In the genomic region with DNA sequence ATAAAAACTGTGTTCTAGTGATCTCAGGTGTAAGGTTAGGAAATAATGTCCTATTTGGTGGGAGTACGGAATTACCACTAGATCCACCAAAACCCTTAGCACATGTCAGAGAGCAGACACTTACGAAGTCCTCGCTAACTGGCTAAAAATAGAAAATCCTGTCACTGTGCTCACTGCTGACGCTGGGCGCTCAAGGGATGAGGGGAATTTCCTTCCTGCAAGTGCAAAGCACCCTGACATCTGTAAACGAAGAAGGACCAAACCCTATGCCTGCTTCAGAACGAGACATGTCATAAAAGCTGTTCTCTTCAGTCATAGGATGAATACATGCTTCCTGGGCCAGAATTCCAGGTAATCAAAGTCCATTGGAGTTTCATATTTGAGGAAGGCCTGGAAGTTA, we compare ENCODE assay signal across 11 mouse cellular contexts. TPM values are rescaled to one million over a fixed set of nuclear protein-coding genes. Genes with fewer than 3 reads are reported as not detected.
DNase-seq lines count a peak whose midpoint lies in the region; ATAC-seq and TF ChIP-seq lines count a peak whose summit lies in the region.
"Had no signal": no experiment of that assay in that cellular context is flagged by ENCODE, and none has a peak within 500 bp of the region (broad histone marks: within the 10 kb centered on the region; RNA-seq: fewer than 3 reads in every experiment).

No protein-coding gene starts in this region.

- H3K36me3 ChIP-seq in hindbrain, embryonic 15.5 days: no peaks in the 10 kb centered on the region
- no peaks in the 10 kb centered on the region for H3K36me3 ChIP-seq in hindbrain, embryonic 13.5 days
- H3K36me3 ChIP-seq in stomach, embryonic 15.5 days: no peaks in the 10 kb centered on the region
- H3K36me3 ChIP-seq in stomach, postnatal 0 days (ENCODE audit: control insufficient read depth, insufficient read depth, low read length): no peaks in the 10 kb centered on the region
- H3K36me3 ChIP-seq in kidney, embryonic 16.5 days (ENCODE audit: insufficient read depth, low read length): no peaks in the 10 kb centered on the region
- H3K36me3 ChIP-seq: hindbrain, embryonic 12.5 days; midbrain, embryonic 15.5 days had no signal

- no peak overlapping the region for H3K4me3 ChIP-seq in hindbrain, embryonic 15.5 days
- no peak overlapping the region for H3K4me3 ChIP-seq in hindbrain, embryonic 13.5 days
- H3K4me3 ChIP-seq in stomach, embryonic 15.5 days (replicated peaks): no peak overlapping the region
- no peak overlapping the region for H3K4me3 ChIP-seq in stomach, postnatal 0 days (ENCODE audit: low read depth, low read length)
- H3K4me3 ChIP-seq in kidney, embryonic 16.5 days (ENCODE audit: low read length): no peak overlapping the region
- H3K4me3 ChIP-seq: hindbrain, embryonic 12.5 days; midbrain, embryonic 15.5 days had no signal

- H3K9me3 ChIP-seq in hindbrain, embryonic 15.5 days: no peaks in the 10 kb centered on the region
- no peaks in the 10 kb centered on the region for H3K9me3 ChIP-seq in hindbrain, embryonic 13.5 days
- H3K9me3 ChIP-seq in stomach, embryonic 15.5 days: no peaks in the 10 kb centered on the region
- no peaks in the 10 kb centered on the region for H3K9me3 ChIP-seq in stomach, postnatal 0 days (ENCODE audit: control insufficient read depth, low read length)
- no peaks in the 10 kb centered on the region for H3K9me3 ChIP-seq in kidney, embryonic 16.5 days (ENCODE audit: low read length)
- H3K9me3 ChIP-seq: hindbrain, embryonic 12.5 days; midbrain, embryonic 15.5 days had no signal

- 68% methylated on average over 7 of the region's 7 CpGs for WGBS in hindbrain, embryonic 15.5 days
- 81% methylated on average over 7 of the region's 7 CpGs for WGBS in hindbrain, embryonic 13.5 days
- WGBS in stomach, embryonic 15.5 days: 51% methylated on average over 7 of the region's 7 CpGs
- 45% methylated on average over 7 of the region's 7 CpGs for WGBS in stomach, postnatal 0 days
- WGBS in kidney, embryonic 16.5 days: 34% methylated on average over 7 of the region's 7 CpGs

- H3K27ac ChIP-seq in hindbrain, embryonic 15.5 days (replicated peaks): peak overlapping the region; percentile 10; the same call in 1 of the 2 replicates
- H3K27ac ChIP-seq in hindbrain, embryonic 13.5 days: no peak overlapping the region
- H3K27ac ChIP-seq in stomach, embryonic 15.5 days: peak overlapping the region; percentile 61; the same call in 1 of the 2 replicates
- no peak overlapping the region; the same call in 1 of the 2 replicates for H3K27ac ChIP-seq in stomach, postnatal 0 days (replicated peaks)
- peak overlapping the region; percentile 67 for H3K27ac ChIP-seq in kidney, embryonic 16.5 days (ENCODE audit: low read length)
- H3K27ac ChIP-seq: hindbrain, embryonic 12.5 days; midbrain, embryonic 15.5 days had no signal

- no peak for ATAC-seq in hindbrain, embryonic 15.5 days (ENCODE audit: low FRiP score, low read depth)
- ATAC-seq in hindbrain, embryonic 13.5 days (ENCODE audit: low FRiP score): no peak
- ATAC-seq in stomach, embryonic 15.5 days (ENCODE audit: insufficient read depth, low FRiP score, low read depth): no peak
- no peak for ATAC-seq in stomach, postnatal 0 days (ENCODE audit: low FRiP score, low TSS enrichment)
- ATAC-seq in kidney, embryonic 16.5 days (ENCODE audit: low FRiP score, low TSS enrichment): no peak; the same call in 1 of the 2 replicates
- ATAC-seq: midbrain, embryonic 15.5 days had no signal

- TF ChIP-seq EP300 in stomach, postnatal 0 days (optimal IDR thresholded peaks at IDR 0.05): no peak

- no peak for DNase-seq in stomach, postnatal 0 days (ENCODE audit: low spot score)
- DNase-seq in thymus, postnatal 4 days: no peak
- no peak for DNase-seq in frontal cortex, postnatal 25 days (ENCODE audit: low spot score in 2 of 2)
- no peak for DNase-seq in frontal cortex, postnatal 14 days (ENCODE audit: low spot score in 2 of 2)
- DNase-seq: cerebellum, adult 8-10 months had no signal

- H3K9ac ChIP-seq in hindbrain, embryonic 15.5 days: no peak overlapping the region
- no peak overlapping the region for H3K9ac ChIP-seq in hindbrain, embryonic 13.5 days
- H3K9ac ChIP-seq in stomach, embryonic 15.5 days: no peak overlapping the region
- no peak overlapping the region for H3K9ac ChIP-seq in stomach, postnatal 0 days (ENCODE audit: low read length)
- H3K9ac ChIP-seq in kidney, embryonic 16.5 days (replicated peaks; ENCODE audit: low read length): no peak overlapping the region
- H3K9ac ChIP-seq: hindbrain, embryonic 12.5 days; midbrain, embryonic 15.5 days had no signal

- no peak overlapping the region for H3K4me2 ChIP-seq in hindbrain, embryonic 15.5 days
- H3K4me2 ChIP-seq in hindbrain, embryonic 13.5 days: no peak overlapping the region
- H3K4me2 ChIP-seq in stomach, embryonic 15.5 days: no peak overlapping the region
- H3K4me2 ChIP-seq in stomach, postnatal 0 days (replicated peaks; ENCODE audit: low read depth): no peak overlapping the region
- no peak overlapping the region for H3K4me2 ChIP-seq in kidney, embryonic 16.5 days (replicated peaks; ENCODE audit: low read depth, low read length)
- H3K4me2 ChIP-seq: hindbrain, embryonic 12.5 days; midbrain, embryonic 15.5 days had no signal

- H3K27me3 ChIP-seq in hindbrain, embryonic 15.5 days: no peaks in the 10 kb centered on the region
- H3K27me3 ChIP-seq in hindbrain, embryonic 13.5 days: no peaks in the 10 kb centered on the region
- no peaks in the 10 kb centered on the region for H3K27me3 ChIP-seq in stomach, embryonic 15.5 days (replicated peaks)
- H3K27me3 ChIP-seq in stomach, postnatal 0 days (ENCODE audit: control insufficient read depth, insufficient read depth, low read length): no peaks in the 10 kb centered on the region
- no peaks in the 10 kb centered on the region for H3K27me3 ChIP-seq in kidney, embryonic 16.5 days (ENCODE audit: insufficient read depth, low read length)
- H3K27me3 ChIP-seq: hindbrain, embryonic 12.5 days; midbrain, embryonic 15.5 days had no signal

- no peak for TF ChIP-seq CTCF in stomach, postnatal 0 days (IDR thresholded peaks at IDR 0.05; ENCODE audit: low read depth)

- peaks cover 34% of the 10 kb centered on the region for H3K4me1 ChIP-seq in hindbrain, embryonic 15.5 days (replicated peaks)
- H3K4me1 ChIP-seq in hindbrain, embryonic 13.5 days (replicated peaks): peaks cover 42% of the 10 kb centered on the region
- peaks cover 40% of the 10 kb centered on the region for H3K4me1 ChIP-seq in stomach, embryonic 15.5 days
- H3K4me1 ChIP-seq in stomach, postnatal 0 days (replicated peaks; ENCODE audit: control insufficient read depth, insufficient read depth): peaks cover 14% of the 10 kb centered on the region
- H3K4me1 ChIP-seq in kidney, embryonic 16.5 days (ENCODE audit: insufficient read depth, low read length): peaks cover 49% of the 10 kb centered on the region

RNA-seq across cellular contexts. Expression of gene Fam53b, which starts 27.7 kb away (rescaled TPM):
- 16.1 and 17.9 TPM in 2 replicates for polyA plus RNA-seq in hindbrain, embryonic 15.5 days (2015; fragmentation: Nextera tagmentation; extraction: Ambion mirVana)
- 16.9 and 19.3 TPM in 2 replicates for polyA plus RNA-seq in hindbrain, embryonic 13.5 days (2015; fragmentation: Nextera tagmentation; extraction: Ambion mirVana)
- 15.5 and 17.3 TPM in 2 replicates for polyA plus RNA-seq in stomach, embryonic 15.5 days (2015; fragmentation: Nextera tagmentation; extraction: Ambion mirVana)
- polyA plus RNA-seq in stomach, postnatal 0 days (2015; fragmentation: Nextera tagmentation; extraction: Ambion mirVana): 8.4 and 8.5 TPM in 2 replicates
- polyA plus RNA-seq in kidney, embryonic 16.5 days (2015; fragmentation: Nextera tagmentation; extraction: Ambion mirVana): 22.5 and 23.3 TPM in 2 replicates

Comparison
In these comparisons a context has a peak if more than half of its experiments do, and no peak if none do; other contexts are left out.
1. H3K27ac ChIP-seq: peak in hindbrain, embryonic 15.5 days (single experiment), stomach, embryonic 15.5 days (single experiment) and kidney, embryonic 16.5 days (single experiment); none in hindbrain, embryonic 13.5 days (single experiment) and stomach, postnatal 0 days (single experiment).